Mouse (Mus musculus) hindbrain, embryonic 14.5 days (tissue): ENCODE results near the gene P4ha3. TPM values are rescaled to one million over a fixed set of nuclear protein-coding genes. Genes with fewer than 3 reads are reported as not detected.

Experiments
- ATAC-seq: fragments of 200-750 bp; cut with Nextera tagmentation; 2 replicates; pipeline ENCODE4 v1.8.0; 2017; ENCODE audit warnings: moderate number of reproducible peaks, mild to moderate bottlenecking, moderate TSS enrichment, moderate library complexity; ENCODE audit not compliant: low FRiP score
- DNase-seq: peaks from one replicate; pipeline ENCODE4 v3.0.0-alpha.2; 2015; ENCODE audit warnings: low spot score
- H3K27ac ChIP-seq: fragments of 300-500 bp; sonication (generic); 2 replicates; pipeline ENCODE4 v1.5.1; 2014; ENCODE audit warnings: mild to moderate bottlenecking, moderate library complexity
- H3K27me3 ChIP-seq: fragments of 300-500 bp; sonication (generic); 2 replicates; pipeline ENCODE4 v1.6.1; 2014; ENCODE audit warnings: mild to moderate bottlenecking, low read length, mixed read lengths; ENCODE audit not compliant: control insufficient read depth, insufficient read depth
- H3K36me3 ChIP-seq: fragments of 300-500 bp; sonication (generic); replicated peaks from 2 replicates; pipeline ENCODE4 v1.6.1; 2014; ENCODE audit not compliant: control insufficient read depth, insufficient read depth
- H3K4me1 ChIP-seq: fragments of 300-500 bp; sonication (generic); replicated peaks from 2 replicates; pipeline ENCODE4 v1.6.1; 2014; ENCODE audit warnings: antibody characterized with exemption, low read length, mixed read lengths; ENCODE audit not compliant: control insufficient read depth, insufficient read depth
- H3K4me2 ChIP-seq: fragments of 300-500 bp; sonication (generic); replicated peaks from 2 replicates; pipeline ENCODE4 v1.6.1; 2014; ENCODE audit warnings: mild to moderate bottlenecking, moderate library complexity
- H3K4me3 ChIP-seq: fragments of 300-500 bp; sonication (generic); replicated peaks from 2 replicates; pipeline ENCODE4 v1.5.1; 2014; ENCODE audit warnings: mild to moderate bottlenecking, low read length
- H3K9ac ChIP-seq: fragments of 300-500 bp; sonication (generic); 2 replicates; pipeline ENCODE4 v1.6.1; 2014
- H3K9me3 ChIP-seq: fragments of 300-500 bp; sonication (generic); 2 replicates; pipeline ENCODE4 v1.6.1; 2016; ENCODE audit warnings: low read length; ENCODE audit not compliant: control insufficient read depth
- WGBS: fragments of 180-500 bp; shearing (Covaris S2); extraction: QIAGEN DNeasy Blood & Tissue Kit; methylation state at CpG from one replicate; pipeline ENCODE4 v1.1.7; 2014; 5-methylcytosine and 5-hydroxymethylcytosine counted together
- polyA plus RNA-seq: library from polyadenylated mRNA; unstranded; fragments of >200 nt; fragmentation: Nextera tagmentation; extraction: Ambion mirVana; gene quantifications from 2 replicates; pipeline ENCODE4 v1.2.1, GENCODE M21; 2014

P4ha3 gene
- polyA plus RNA-seq, 1 experiment from 2014 or later = 12.6 TPM

GRCm38 (mm10) chr7:100274507-100274906 is 10.8 kb upstream of the P4ha3 start:
- no peaks in the 10 kb centered on the region for H3K9me3 ChIP-seq
- DNase-seq (no peak), ATAC-seq (no peak)
- no peak overlapping the region for H3K9ac ChIP-seq
- WGBS = 89% methylated on average over 6 of the region's 6 CpGs
- no peaks in the 10 kb centered on the region for H3K4me1 ChIP-seq
- H3K27me3 ChIP-seq = no peaks in the 10 kb centered on the region
- peaks cover 32% of the 10 kb centered on the region for H3K36me3 ChIP-seq
- no peak overlapping the region for H3K27ac ChIP-seq
- H3K4me2 ChIP-seq = no peak overlapping the region
- H3K4me3 ChIP-seq = no peak overlapping the region

DNA sequence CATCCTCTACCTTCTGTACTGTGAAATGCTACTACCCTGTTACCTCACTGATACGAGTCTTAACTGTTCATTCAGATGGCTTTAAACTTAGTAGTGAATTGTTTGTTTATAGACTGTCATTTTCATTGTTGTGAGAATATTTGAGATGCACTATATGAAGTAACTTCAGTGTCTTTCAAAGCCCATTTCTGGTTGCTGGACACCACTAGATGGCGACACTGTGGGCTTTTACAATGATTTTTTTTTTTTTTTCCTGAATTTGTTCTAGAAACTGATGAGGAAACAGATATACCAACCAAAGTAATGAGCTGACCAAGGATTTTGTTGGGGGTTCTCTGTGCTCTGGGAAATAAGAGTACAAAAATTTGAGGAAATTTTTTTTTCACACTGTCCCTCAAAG is 8.9 kb upstream of the P4ha3 start:
- WGBS = 48% methylated on average over 2 of the region's 2 CpGs
- H3K4me2 ChIP-seq = no peak overlapping the region

DNA sequence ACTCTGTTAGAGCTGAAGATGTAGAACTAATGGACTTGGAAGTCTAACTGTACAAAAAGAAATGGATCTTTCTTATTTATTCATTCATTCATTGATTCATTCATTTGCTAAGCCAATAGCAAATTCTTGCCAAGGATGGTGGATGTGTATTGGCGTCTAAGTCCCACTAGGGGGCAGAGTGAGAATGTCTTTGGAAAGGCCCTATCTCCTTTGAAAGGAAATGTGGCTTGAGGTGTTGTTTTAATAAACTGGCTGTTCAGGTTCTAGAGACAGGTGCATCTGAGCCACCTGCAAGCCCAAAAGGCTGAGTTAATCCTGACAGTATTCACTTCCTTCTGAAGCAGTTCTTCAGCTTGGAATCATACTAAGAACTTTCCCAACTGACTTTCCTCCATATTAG is 5.5 kb upstream of the P4ha3 start:
- H3K4me3 ChIP-seq = no peak overlapping the region
- H3K27me3 ChIP-seq = peaks cover 3% of the 10 kb centered on the region; the same call in 1 of the 2 replicates
- no peak for ATAC-seq
- no peaks in the 10 kb centered on the region for H3K36me3 ChIP-seq
- H3K9ac ChIP-seq = no peak overlapping the region
- H3K4me2 ChIP-seq = no peak overlapping the region
- H3K4me1 ChIP-seq = no peaks in the 10 kb centered on the region
- no peaks in the 10 kb centered on the region for H3K9me3 ChIP-seq
- no peak overlapping the region for H3K27ac ChIP-seq
- 0% methylated on average over 1 of the region's 1 CpGs for WGBS
- peak; percentile 89 for DNase-seq

More for the DNA sequence above, 8.9 kb upstream of the P4ha3 start:
- H3K4me3 ChIP-seq = no peak overlapping the region
- H3K36me3 ChIP-seq = peaks cover 16% of the 10 kb centered on the region
- DNase-seq (peak; percentile 47), ATAC-seq (no peak)
- H3K9ac ChIP-seq = no peak overlapping the region
- no peaks in the 10 kb centered on the region for H3K9me3 ChIP-seq
- no peaks in the 10 kb centered on the region for H3K27me3 ChIP-seq
- no peaks in the 10 kb centered on the region for H3K4me1 ChIP-seq
- H3K27ac ChIP-seq = no peak overlapping the region

GRCm38 (mm10) chr7:100281596-100281995 is 3.7 kb upstream of the P4ha3 start:
- ATAC-seq (no peak), DNase-seq (no peak)
- no peaks in the 10 kb centered on the region for H3K36me3 ChIP-seq
- WGBS = 26% methylated on average over 3 of the region's 3 CpGs
- H3K27me3 ChIP-seq = peaks cover 6% of the 10 kb centered on the region; the same call in 1 of the 2 replicates
- H3K9ac ChIP-seq = no peak overlapping the region
- H3K4me2 ChIP-seq = no peak overlapping the region
- no peaks in the 10 kb centered on the region for H3K9me3 ChIP-seq
- H3K27ac ChIP-seq = no peak overlapping the region
- peaks cover 11% of the 10 kb centered on the region; the same call in 1 of the 2 replicates for H3K4me1 ChIP-seq
- H3K4me3 ChIP-seq = no peak overlapping the region

DNA sequence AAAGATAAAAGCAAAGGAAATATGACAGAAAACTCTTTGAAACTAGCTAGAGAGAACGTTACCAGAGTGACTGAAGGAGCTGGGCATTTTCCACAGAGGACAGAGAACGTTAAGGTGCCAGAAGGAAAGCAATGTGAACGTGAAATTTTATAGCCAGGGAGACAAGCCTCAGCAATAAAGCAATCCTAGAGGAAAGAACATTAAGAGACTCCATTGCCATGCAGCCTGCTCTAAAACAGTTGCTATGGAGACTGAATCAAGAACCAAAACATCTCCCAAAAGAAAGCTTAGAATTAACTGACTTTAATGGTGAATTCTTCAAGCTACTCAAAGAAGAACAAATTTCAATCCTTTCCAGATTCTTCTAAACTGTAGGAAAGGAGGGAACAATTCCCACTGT is 2.0 kb upstream of the P4ha3 start:
- ATAC-seq = no peak
- Histone ChIP-seq H3K9ac (no peak overlapping the region), H3K27ac (no peak overlapping the region), H3K9me3 (no peaks in the 10 kb centered on the region), H3K27me3 (peaks cover 6% of the 10 kb centered on the region; the same call in 1 of the 2 replicates), H3K4me1 (peaks cover 11% of the 10 kb centered on the region; the same call in 1 of the 2 replicates), H3K4me2 (no peak overlapping the region), H3K36me3 (no peaks in the 10 kb centered on the region), H3K4me3 (no peak overlapping the region)
- WGBS = 13% methylated on average over 3 of the region's 3 CpGs
- DNase-seq = no peak

GRCm38 (mm10) chr7:100287748-100288578 is 2.6 kb downstream of the P4ha3 start:
- Histone ChIP-seq H3K27me3 (peaks cover 6% of the 10 kb centered on the region; the same call in 1 of the 2 replicates), H3K4me2 (peak overlapping the region; percentile 18), H3K36me3 (no peaks in the 10 kb centered on the region), H3K27ac (peak overlapping the region; percentile 78), H3K4me3 (no peak overlapping the region), H3K4me1 (peaks cover 11% of the 10 kb centered on the region; the same call in 1 of the 2 replicates), H3K9ac (no peak overlapping the region), H3K9me3 (no peaks in the 10 kb centered on the region)
- ATAC-seq (peak; percentile 74; the same call in 1 of the 2 replicates), DNase-seq (peak; percentile 76)
- WGBS = 29% methylated on average over 7 of the region's 7 CpGs

DNA sequence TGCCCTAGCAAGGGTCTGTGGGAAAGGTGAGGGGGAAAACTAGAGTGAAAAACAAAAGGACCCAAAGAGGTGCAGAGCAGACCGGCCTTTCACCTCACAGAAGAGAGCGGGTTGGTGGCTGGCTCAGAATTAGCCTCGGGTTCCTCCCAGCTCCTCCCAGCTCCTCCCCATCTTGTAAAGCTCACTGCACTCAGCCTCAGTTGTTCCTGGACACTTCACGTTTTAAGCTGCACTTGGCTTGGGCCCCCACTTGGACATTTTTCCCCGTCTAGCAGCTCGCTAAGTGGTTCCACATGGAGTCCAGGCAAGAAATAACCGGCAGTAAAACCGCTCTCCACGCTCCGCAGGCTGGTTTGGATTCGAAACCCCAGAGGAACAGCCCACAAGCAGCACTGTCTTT is 3.3 kb downstream of the P4ha3 start:
- H3K4me3 ChIP-seq = no peak overlapping the region
- peak overlapping the region; percentile 78 for H3K27ac ChIP-seq
- no peaks in the 10 kb centered on the region for H3K36me3 ChIP-seq
- peaks cover 11% of the 10 kb centered on the region; the same call in 1 of the 2 replicates for H3K4me1 ChIP-seq
- ATAC-seq (peak; percentile 25; the same call in 1 of the 2 replicates), DNase-seq (no peak)
- peak overlapping the region; percentile 18 for H3K4me2 ChIP-seq
- no peaks in the 10 kb centered on the region for H3K9me3 ChIP-seq
- peaks cover 6% of the 10 kb centered on the region; the same call in 1 of the 2 replicates for H3K27me3 ChIP-seq
- H3K9ac ChIP-seq = no peak overlapping the region
- WGBS = 45% methylated on average over 11 of the region's 11 CpGs

GRCm38 (mm10) chr7:100293546-100293945 is 8.2 kb downstream of the P4ha3 start:
- Histone ChIP-seq H3K9me3 (no peaks in the 10 kb centered on the region), H3K36me3 (no peaks in the 10 kb centered on the region), H3K4me1 (no peaks in the 10 kb centered on the region), H3K4me2 (no peak overlapping the region), H3K27ac (no peak overlapping the region), H3K27me3 (no peaks in the 10 kb centered on the region), H3K4me3 (no peak overlapping the region), H3K9ac (no peak overlapping the region)
- DNase-seq (no peak), ATAC-seq (no peak)
- WGBS = 87% methylated on average over 8 of the region's 8 CpGs

- DNase-seq (no peak), ATAC-seq (no peak; the same call in 1 of the 2 replicates)
- WGBS = 87% methylated on average over 2 of the region's 2 CpGs
- no peaks in the 10 kb centered on the region for H3K9me3 ChIP-seq
- H3K4me1 ChIP-seq = no peaks in the 10 kb centered on the region; the same call in 1 of the 2 replicates
- no peak overlapping the region for H3K4me3 ChIP-seq
- no peaks in the 10 kb centered on the region for H3K36me3 ChIP-seq
- no peaks in the 10 kb centered on the region for H3K27me3 ChIP-seq
- no peak overlapping the region for H3K4me2 ChIP-seq
- no peak overlapping the region for H3K9ac ChIP-seq
- H3K27ac ChIP-seq = no peak overlapping the region
Observed at GRCm38 (mm10) chr7:100295745-100296144, 10.4 kb downstream of the P4ha3 start.
